In genomic region chr6:118302783-118303350, GRCm38 (mm10) we compare ENCODE assay signal across 16 mouse cellular contexts.
DNase-seq lines count a peak whose midpoint lies in the region; ATAC-seq lines count a peak whose summit lies in the region.
"Had no signal": no experiment of that assay in that cellular context is flagged by ENCODE, and none has a peak within 500 bp of the region (broad histone marks: within the 10 kb centered on the region; RNA-seq: fewer than 3 reads in every experiment).

No protein-coding gene starts in this region.

- H3K27me3 ChIP-seq in forebrain, embryonic 12.5 days: 0 out of 2 replicates have a peak, but pooled peaks cover 12% of the 10 kb centered on the region
- H3K27me3 ChIP-seq in forebrain, embryonic 15.5 days: no peaks in the 10 kb centered on the region
- H3K27me3 ChIP-seq in kidney, embryonic 14.5 days (ENCODE audit: control insufficient read depth, insufficient read depth, low read length): no peaks in the 10 kb centered on the region
- H3K27me3 ChIP-seq in hindbrain, embryonic 15.5 days: no peaks in the 10 kb centered on the region
- H3K27me3 ChIP-seq: embryonic facial prominence, embryonic 15.5 days; lung, embryonic 15.5 days; stomach, embryonic 15.5 days had no signal

- no peaks in the 10 kb centered on the region for H3K36me3 ChIP-seq in forebrain, embryonic 12.5 days (replicated peaks)
- H3K36me3 ChIP-seq in forebrain, embryonic 15.5 days: no peaks in the 10 kb centered on the region
- H3K36me3 ChIP-seq in kidney, embryonic 14.5 days (ENCODE audit: control insufficient read depth, insufficient read depth, low read length): no peaks in the 10 kb centered on the region
- no peaks in the 10 kb centered on the region for H3K36me3 ChIP-seq in hindbrain, embryonic 15.5 days
- H3K36me3 ChIP-seq: embryonic facial prominence, embryonic 15.5 days; heart, embryonic 13.5 days; lung, embryonic 15.5 days; midbrain, embryonic 10.5 days; stomach, embryonic 15.5 days had no signal

- no peak overlapping the region for H3K27ac ChIP-seq in forebrain, embryonic 12.5 days
- no peak overlapping the region for H3K27ac ChIP-seq in forebrain, embryonic 15.5 days (replicated peaks)
- 0 out of 2 replicates have a peak overlapping the region, but pooled peaks have one; percentile 24 for H3K27ac ChIP-seq in kidney, embryonic 14.5 days (ENCODE audit: low read depth, low read length)
- H3K27ac ChIP-seq in hindbrain, embryonic 15.5 days (replicated peaks): peak overlapping the region; percentile 44; the same call in 1 of the 2 replicates
- H3K27ac ChIP-seq: embryonic facial prominence, embryonic 15.5 days; heart, embryonic 13.5 days; lung, embryonic 15.5 days; stomach, embryonic 15.5 days had no signal

- DNase-seq in kidney, adult 11 months: no peak
- DNase-seq in ZHBTc4 (ENCODE audit: low read depth, low spot score) (peak; percentile 43), adipocyte (ENCODE audit: low spot score) (no peak)
- no peak for DNase-seq in thymus, postnatal 25 days
- DNase-seq: adrenal gland, postnatal 10 days; cerebellum, postnatal 36 days; gastrocnemius, postnatal 25 days had no signal

- WGBS in forebrain, embryonic 12.5 days: 46% methylated on average over 7 of the region's 7 CpGs
- WGBS in forebrain, embryonic 15.5 days: 38% methylated on average over 7 of the region's 7 CpGs
- 33% methylated on average over 7 of the region's 7 CpGs for WGBS in kidney, embryonic 14.5 days
- WGBS in hindbrain, embryonic 15.5 days: 59% methylated on average over 7 of the region's 7 CpGs

- H3K4me1 ChIP-seq in forebrain, embryonic 12.5 days: peaks cover 21% of the 10 kb centered on the region
- H3K4me1 ChIP-seq in forebrain, embryonic 15.5 days: peaks cover 8% of the 10 kb centered on the region
- peaks cover 8% of the 10 kb centered on the region; the same call in 1 of the 2 replicates for H3K4me1 ChIP-seq in kidney, embryonic 14.5 days (ENCODE audit: control insufficient read depth, insufficient read depth, low read length)
- H3K4me1 ChIP-seq in hindbrain, embryonic 15.5 days (replicated peaks): peaks cover 27% of the 10 kb centered on the region
- H3K4me1 ChIP-seq: embryonic facial prominence, embryonic 15.5 days; heart, embryonic 13.5 days; lung, embryonic 15.5 days; stomach, embryonic 15.5 days had no signal

- H3K9ac ChIP-seq in forebrain, embryonic 12.5 days: no peak overlapping the region
- H3K9ac ChIP-seq in forebrain, embryonic 15.5 days (replicated peaks): no peak overlapping the region
- no peak overlapping the region for H3K9ac ChIP-seq in kidney, embryonic 14.5 days (ENCODE audit: low read depth, low read length)
- H3K9ac ChIP-seq in hindbrain, embryonic 15.5 days: no peak overlapping the region
- H3K9ac ChIP-seq: embryonic facial prominence, embryonic 15.5 days; heart, embryonic 13.5 days; lung, embryonic 15.5 days; stomach, embryonic 15.5 days had no signal

- no peaks in the 10 kb centered on the region for H3K9me3 ChIP-seq in forebrain, embryonic 12.5 days
- no peaks in the 10 kb centered on the region for H3K9me3 ChIP-seq in forebrain, embryonic 15.5 days
- H3K9me3 ChIP-seq in kidney, embryonic 14.5 days (ENCODE audit: control insufficient read depth, low read length): no peaks in the 10 kb centered on the region
- no peaks in the 10 kb centered on the region for H3K9me3 ChIP-seq in hindbrain, embryonic 15.5 days
- H3K9me3 ChIP-seq: embryonic facial prominence, embryonic 15.5 days; heart, embryonic 13.5 days; lung, embryonic 15.5 days; midbrain, embryonic 10.5 days; stomach, embryonic 15.5 days had no signal

- peak; percentile 27 for ATAC-seq in forebrain, embryonic 12.5 days (ENCODE audit: low FRiP score)
- ATAC-seq in forebrain, embryonic 15.5 days (replicated peaks): no peak
- ATAC-seq in kidney, embryonic 14.5 days (ENCODE audit: low FRiP score, low TSS enrichment): no peak
- ATAC-seq in hindbrain, embryonic 15.5 days (ENCODE audit: low FRiP score, low read depth): no peak

- H3K4me3 ChIP-seq in forebrain, embryonic 12.5 days (replicated peaks): no peak overlapping the region
- no peak overlapping the region for H3K4me3 ChIP-seq in forebrain, embryonic 15.5 days
- no peak overlapping the region for H3K4me3 ChIP-seq in kidney, embryonic 14.5 days (ENCODE audit: low read length)
- no peak overlapping the region for H3K4me3 ChIP-seq in hindbrain, embryonic 15.5 days
- H3K4me3 ChIP-seq: embryonic facial prominence, embryonic 15.5 days; heart, embryonic 13.5 days; lung, embryonic 15.5 days; midbrain, embryonic 10.5 days; stomach, embryonic 15.5 days had no signal

- H3K4me2 ChIP-seq in forebrain, embryonic 12.5 days: no peak overlapping the region
- no peak overlapping the region for H3K4me2 ChIP-seq in forebrain, embryonic 15.5 days (replicated peaks)
- peak overlapping the region; percentile 9; the same call in 1 of the 2 replicates for H3K4me2 ChIP-seq in kidney, embryonic 14.5 days (replicated peaks; ENCODE audit: low read depth, low read length)
- H3K4me2 ChIP-seq in hindbrain, embryonic 15.5 days: 0 out of 2 replicates have a peak overlapping the region, but pooled peaks have one; percentile 16
- H3K4me2 ChIP-seq: embryonic facial prominence, embryonic 15.5 days; heart, embryonic 13.5 days; lung, embryonic 15.5 days; stomach, embryonic 15.5 days had no signal

Comparison
In these comparisons a context has a peak if more than half of its experiments do, and no peak if none do; other contexts are left out.
1. H3K27ac ChIP-seq: peak in kidney, embryonic 14.5 days (single experiment) and hindbrain, embryonic 15.5 days (single experiment); none in forebrain, embryonic 12.5 days (single experiment) and forebrain, embryonic 15.5 days (single experiment).
2. H3K4me2 ChIP-seq: peak in kidney, embryonic 14.5 days (single experiment) and hindbrain, embryonic 15.5 days (single experiment); none in forebrain, embryonic 12.5 days (single experiment) and forebrain, embryonic 15.5 days (single experiment).